8 mouse cellular contexts compared by ENCODE assay signal in the genomic region with DNA sequence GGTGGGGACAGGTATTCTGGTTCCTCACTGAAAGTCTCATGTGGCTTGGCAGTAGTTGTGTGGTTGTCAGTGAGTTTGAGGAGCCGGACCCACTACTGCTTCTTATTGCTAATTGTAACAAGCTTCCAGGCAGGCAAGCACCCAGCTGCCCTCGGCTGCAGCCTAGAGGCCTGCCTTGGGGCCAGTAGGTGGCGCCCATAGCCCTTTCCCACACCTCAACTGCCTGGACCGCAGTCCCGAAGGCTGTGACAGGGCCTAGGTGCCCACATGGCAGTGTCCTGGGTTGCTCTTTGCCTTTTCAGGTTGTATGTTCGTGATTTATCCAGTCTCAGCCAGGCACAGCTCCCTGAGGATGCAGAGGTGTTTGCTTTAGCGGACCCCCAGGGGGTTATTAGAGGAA. TPM values are rescaled to one million over a fixed set of nuclear protein-coding genes. Genes with fewer than 3 reads are reported as not detected.
DNase-seq lines count a peak whose midpoint lies in the region; ATAC-seq and TF ChIP-seq lines count a peak whose summit lies in the region.

No protein-coding gene starts in this region.

- ATAC-seq in forebrain, embryonic 13.5 days = peak; percentile 90
- ATAC-seq in heart, postnatal 0 days (ENCODE audit: insufficient read depth, low read depth) = peak; percentile 91
- peak; percentile 68 for ATAC-seq in liver, embryonic 14.5 days (ENCODE audit: insufficient read depth)
- peak; percentile 84 for ATAC-seq in neural tube, embryonic 12.5 days (ENCODE audit: low FRiP score, low read depth)
- peak; percentile 90 for ATAC-seq in stomach, embryonic 16.5 days (ENCODE audit: insufficient read depth, low FRiP score)

- no peaks in the 10 kb centered on the region for H3K27me3 ChIP-seq in forebrain, embryonic 13.5 days
- H3K27me3 ChIP-seq in heart, postnatal 0 days (ENCODE audit: control insufficient read depth, insufficient read depth, low read length) = no peaks in the 10 kb centered on the region
- H3K27me3 ChIP-seq in liver, embryonic 14.5 days (ENCODE audit: control insufficient read depth, insufficient read depth, low read length) = no peaks in the 10 kb centered on the region
- H3K27me3 ChIP-seq in neural tube, embryonic 12.5 days (replicated peaks) = no peaks in the 10 kb centered on the region
- no peaks in the 10 kb centered on the region for H3K27me3 ChIP-seq in stomach, embryonic 16.5 days (ENCODE audit: control insufficient read depth, insufficient read depth, low read length)

- H3K9ac ChIP-seq in forebrain, embryonic 13.5 days = no peak overlapping the region
- no peak overlapping the region for H3K9ac ChIP-seq in heart, postnatal 0 days (replicated peaks; ENCODE audit: low read depth, low read length)
- no peak overlapping the region for H3K9ac ChIP-seq in liver, embryonic 14.5 days (replicated peaks)
- no peak overlapping the region for H3K9ac ChIP-seq in neural tube, embryonic 12.5 days
- H3K9ac ChIP-seq in stomach, embryonic 16.5 days (ENCODE audit: low read length) = no peak overlapping the region

- no peaks in the 10 kb centered on the region for H3K36me3 ChIP-seq in forebrain, embryonic 13.5 days (ENCODE audit: poor library complexity, severe bottlenecking)
- H3K36me3 ChIP-seq in heart, postnatal 0 days (replicated peaks; ENCODE audit: control insufficient read depth, insufficient read depth, low read length) = no peaks in the 10 kb centered on the region
- no peaks in the 10 kb centered on the region for H3K36me3 ChIP-seq in liver, embryonic 14.5 days (replicated peaks; ENCODE audit: control insufficient read depth, insufficient read depth, low read depth)
- no peaks in the 10 kb centered on the region for H3K36me3 ChIP-seq in neural tube, embryonic 12.5 days
- no peaks in the 10 kb centered on the region for H3K36me3 ChIP-seq in stomach, embryonic 16.5 days (ENCODE audit: control insufficient read depth, insufficient read depth, low read length)

- TF ChIP-seq EP300 in heart, postnatal 0 days (IDR thresholded peaks at IDR 0.05; ENCODE audit: low read depth) = no peak
- TF ChIP-seq EP300 in liver, embryonic 14.5 days (IDR thresholded peaks at IDR 0.05; ENCODE audit: low read depth) = no peak

- peak; percentile 58 for DNase-seq in CD4-positive helper T cell, adult 2 months (ENCODE audit: low read depth, low spot score)
- peak; percentile 38 for DNase-seq in c-Kit-positive CD71-positive TER-119-negative erythroid progenitor cells, embryonic 14.5 days (ENCODE audit: low read depth)
- peak; percentile 45 for DNase-seq in heart, postnatal 0 days (ENCODE audit: low spot score)
- DNase-seq in kidney, postnatal 25 days = peak; percentile 84 to 85
- peak in 1 of 3 experiments; percentile 22 for DNase-seq in liver, embryonic 14.5 days (ENCODE audit: low read depth in 3 of 3, low spot score in 3 of 3)

- no peak overlapping the region for H3K27ac ChIP-seq in forebrain, embryonic 13.5 days
- H3K27ac ChIP-seq in heart, postnatal 0 days (ENCODE audit: low read depth) = no peak overlapping the region
- no peak overlapping the region for H3K27ac ChIP-seq in liver, embryonic 14.5 days
- H3K27ac ChIP-seq in neural tube, embryonic 12.5 days = no peak overlapping the region
- no peak overlapping the region for H3K27ac ChIP-seq in stomach, embryonic 16.5 days (ENCODE audit: low read length)

- no peaks in the 10 kb centered on the region for H3K9me3 ChIP-seq in forebrain, embryonic 13.5 days (replicated peaks)
- H3K9me3 ChIP-seq in heart, postnatal 0 days (replicated peaks; ENCODE audit: control insufficient read depth, low read length) = no peaks in the 10 kb centered on the region
- H3K9me3 ChIP-seq in liver, embryonic 14.5 days (ENCODE audit: control insufficient read depth, low read length) = no peaks in the 10 kb centered on the region
- H3K9me3 ChIP-seq in neural tube, embryonic 12.5 days = no peaks in the 10 kb centered on the region
- no peaks in the 10 kb centered on the region for H3K9me3 ChIP-seq in stomach, embryonic 16.5 days (replicated peaks; ENCODE audit: control insufficient read depth, low read length)

- no peak overlapping the region for H3K4me3 ChIP-seq in forebrain, embryonic 13.5 days
- H3K4me3 ChIP-seq in heart, postnatal 0 days (ENCODE audit: low read depth, low read length) = no peak overlapping the region
- no peak overlapping the region for H3K4me3 ChIP-seq in liver, embryonic 14.5 days (ENCODE audit: insufficient read depth in 1 of 2, low read depth in 2 of 2, low read length in 2 of 2)
- H3K4me3 ChIP-seq in neural tube, embryonic 12.5 days = no peak overlapping the region
- no peak overlapping the region for H3K4me3 ChIP-seq in stomach, embryonic 16.5 days (replicated peaks; ENCODE audit: low read length)

- no peak overlapping the region for H3K4me2 ChIP-seq in forebrain, embryonic 13.5 days
- no peak overlapping the region for H3K4me2 ChIP-seq in heart, postnatal 0 days (ENCODE audit: low read depth, low read length)
- no peak overlapping the region for H3K4me2 ChIP-seq in liver, embryonic 14.5 days (ENCODE audit: low read depth)
- no peak overlapping the region for H3K4me2 ChIP-seq in neural tube, embryonic 12.5 days (replicated peaks)
- H3K4me2 ChIP-seq in stomach, embryonic 16.5 days (ENCODE audit: low read depth, low read length) = no peak overlapping the region

- 10% methylated on average over 7 of the region's 7 CpGs for WGBS in forebrain, embryonic 13.5 days
- WGBS in heart, postnatal 0 days = 15% methylated on average over 7 of the region's 7 CpGs
- 20% methylated on average over 7 of the region's 7 CpGs for WGBS in liver, embryonic 14.5 days (ENCODE audit: insufficient replicate concordance)
- whole genome bisulfite sequencing in neural tube, embryonic 12.5 days = 13% methylated on average over 7 of the region's 7 CpGs
- 19% methylated on average over 7 of the region's 7 CpGs for WGBS in stomach, embryonic 16.5 days

- peak; percentile 90 for TF ChIP-seq CTCF in heart, postnatal 0 days (IDR thresholded peaks at IDR 0.05; ENCODE audit: low read depth)
- peak; percentile 91 for TF ChIP-seq CTCF in liver, embryonic 14.5 days (IDR thresholded peaks at IDR 0.05; ENCODE audit: low read depth)

- H3K4me1 ChIP-seq in forebrain, embryonic 13.5 days = peaks cover 37% of the 10 kb centered on the region
- H3K4me1 ChIP-seq in heart, postnatal 0 days (ENCODE audit: control insufficient read depth, insufficient read depth) = peaks cover 34% of the 10 kb centered on the region
- peaks cover 0 to 9% of the 10 kb centered on the region in 2 experiments; a peak in 2 of 4 replicates for H3K4me1 ChIP-seq in liver, embryonic 14.5 days (replicated peaks; ENCODE audit: control insufficient read depth in 2 of 2, insufficient read depth in 2 of 2, low read length in 1 of 2)
- H3K4me1 ChIP-seq in neural tube, embryonic 12.5 days = peaks cover 27% of the 10 kb centered on the region
- H3K4me1 ChIP-seq in stomach, embryonic 16.5 days (ENCODE audit: control insufficient read depth, insufficient read depth, low read length) = peaks cover 15% of the 10 kb centered on the region

RNA-seq across cellular contexts. Expression of a gene that starts 16.2 kb away (rescaled TPM):
- polyA plus RNA-seq in forebrain, embryonic 13.5 days (2015; fragmentation: Nextera tagmentation; extraction: Ambion mirVana) = 35.4 and 40.8 TPM in 2 replicates
- total RNA-seq in heart, postnatal 0 days (2014; rRNA removed; ENCODE audit: low replicate concordance) = 42.2 and 84.6 TPM in 2 replicates
- polyA plus RNA-seq in heart, postnatal 0 days (2015; fragmentation: Nextera tagmentation; extraction: Ambion mirVana) = 47.2 and 47.7 TPM in 2 replicates
- 4.1 and 8.3 TPM in 2 replicates for polyA plus RNA-seq in liver, embryonic 14.5 days (2012; rRNA removed)
- 18.7 and 20.6 TPM in 2 replicates for polyA plus RNA-seq in liver, embryonic 14.5 days (2014; fragmentation: Nextera tagmentation; extraction: Ambion mirVana)
- polyA plus RNA-seq in neural tube, embryonic 12.5 days (2016; fragmentation: Nextera tagmentation; extraction: Ambion mirVana) = 33.8 and 41.0 TPM in 2 replicates
- 55.9 and 62.8 TPM in 2 replicates for polyA plus RNA-seq in stomach, embryonic 16.5 days (2015; fragmentation: Nextera tagmentation; extraction: Ambion mirVana)
